Mouse (Mus musculus): Measurements from ENCODE around the gene Tle2. TPM values are rescaled to one million over a fixed set of nuclear protein-coding genes. Genes with fewer than 3 reads are reported as not detected.

Tle2 gene
- polyA plus RNA-seq, 1 experiment from 2014 or later, result 28.2 TPM

DNA sequence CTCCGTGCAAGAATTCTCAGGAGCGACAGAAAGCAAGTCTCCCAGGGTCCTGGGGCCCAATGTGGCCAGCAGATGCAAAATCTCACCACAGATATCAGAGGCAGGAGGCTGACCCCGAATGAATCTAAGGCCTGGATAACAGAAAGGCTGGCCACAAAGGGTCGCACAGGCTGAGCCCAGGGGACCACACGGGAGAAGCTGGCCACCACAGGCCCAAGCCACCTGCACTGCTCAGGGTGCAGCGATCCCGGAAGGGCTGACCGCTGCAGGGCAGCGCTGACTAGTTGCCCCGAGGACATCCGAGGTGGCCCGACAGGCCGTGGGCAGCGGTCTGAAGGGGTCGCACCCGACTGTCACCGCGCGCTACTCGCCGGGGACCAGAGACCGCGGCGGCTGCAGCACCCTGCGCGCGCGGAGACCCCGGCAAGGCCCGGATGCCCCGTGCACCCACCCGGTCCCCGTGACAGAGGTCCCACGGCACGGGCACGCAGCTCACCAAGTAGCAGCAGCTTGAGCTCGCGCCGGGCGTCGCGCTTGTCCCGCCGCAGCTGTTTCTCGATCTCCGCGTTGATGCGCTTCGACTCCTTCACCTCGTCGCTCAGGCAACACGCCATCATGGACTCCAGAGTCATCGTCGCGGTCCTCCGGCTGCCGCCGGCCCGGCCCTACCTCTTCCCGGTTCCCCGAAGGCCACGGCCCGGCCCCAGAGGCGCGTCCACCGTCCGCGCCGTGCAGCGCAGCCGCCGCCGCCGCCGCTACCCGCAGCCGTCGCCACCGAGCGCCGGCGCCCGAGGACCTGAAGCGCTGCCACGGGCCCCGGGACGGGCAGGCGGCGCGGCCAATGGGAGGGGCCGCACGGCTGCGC lies 29.8 kb upstream of the Tle2 start:
- Histone ChIP-seq H3K27ac (peak overlapping the region; percentile 94), H3K27me3 (ENCODE audit: low read depth, poor library complexity, severe bottlenecking) (no peaks in the 10 kb centered on the region), H3K4me1 (peaks cover 49% of the 10 kb centered on the region), H3K4me3 (peak overlapping the region; percentile 92), H3K9me3 (replicated peaks) (no peaks in the 10 kb centered on the region), H3K36me3 (peaks cover 35% of the 10 kb centered on the region)
- no peak for DNase-seq (ENCODE audit: low spot score)
- under 1% methylated on average over 92 of the region's 93 CpGs for WGBS

DNA sequence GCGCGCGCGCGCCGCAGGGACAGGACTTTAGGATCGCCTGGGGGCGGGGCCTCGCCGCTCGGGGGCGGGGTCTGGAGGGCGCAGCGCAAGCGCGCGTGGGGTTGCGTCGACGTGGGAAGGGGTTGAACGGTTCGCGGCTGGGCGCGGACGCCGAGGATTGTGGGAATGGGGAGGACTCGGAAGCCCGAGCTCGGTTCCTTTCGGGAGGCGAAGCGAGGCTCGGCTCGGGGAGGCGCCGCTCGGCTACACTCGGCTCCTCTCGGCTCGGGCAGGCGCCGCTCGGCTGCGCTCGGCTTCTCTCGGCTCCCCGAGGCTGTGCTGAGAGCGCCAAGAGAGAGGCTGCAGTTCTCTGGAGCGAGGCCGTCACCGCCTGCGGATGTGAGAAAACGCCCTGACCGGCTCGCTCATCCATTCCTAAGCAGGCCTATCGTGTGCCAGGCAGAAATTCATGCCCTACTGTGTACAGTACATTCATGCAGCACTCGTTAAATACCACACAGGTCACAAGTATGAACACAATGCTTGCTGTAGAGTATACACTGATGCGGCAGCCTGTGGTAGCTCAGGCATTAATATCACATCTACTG lies 29.1 kb upstream of the Tle2 start, which contains the start of gene Gna11:
Gene Gna11, minus strand, starts transcription at position 30 of the 587 bp plus-strand sequence.
- peaks cover 46% of the 10 kb centered on the region for H3K4me1 ChIP-seq
- H3K9me3 ChIP-seq (replicated peaks), result no peaks in the 10 kb centered on the region
- peak within 1 kb of the TSS; percentile 92 for H3K4me3 ChIP-seq
- H3K27ac ChIP-seq, result peak within 1 kb of the TSS; percentile 94
- no peaks in the 10 kb centered on the region for H3K27me3 ChIP-seq (ENCODE audit: low read depth, poor library complexity, severe bottlenecking)
- DNase-seq (ENCODE audit: low spot score), result peak; percentile 99
- H3K36me3 ChIP-seq, result peaks cover 28% of the 10 kb centered on the region
- 1% methylated on average over 59 of the region's 59 CpGs for WGBS

DNA sequence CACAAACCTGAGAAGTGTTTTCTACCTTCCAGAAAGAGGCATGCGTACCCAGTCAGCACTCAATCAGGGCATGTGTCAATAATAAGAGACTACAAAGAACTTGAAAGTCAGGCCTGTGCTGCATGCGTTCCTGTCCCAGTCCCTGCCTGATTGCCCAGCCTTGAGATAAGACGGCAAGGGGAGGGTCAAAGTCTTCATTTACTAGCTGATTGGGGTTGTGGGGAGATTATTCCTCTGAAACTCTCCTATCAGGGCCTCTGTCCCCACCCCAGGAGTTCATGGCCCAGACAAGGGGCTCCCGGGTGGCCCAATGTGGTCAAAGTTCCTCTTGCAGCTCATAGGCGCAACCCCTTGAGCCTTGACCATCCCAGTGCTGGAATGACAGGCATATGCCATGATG lies 28.0 kb upstream of the Tle2 start:
- DNase-seq (ENCODE audit: low spot score), result no peak
- H3K36me3 ChIP-seq, result peaks cover 19% of the 10 kb centered on the region
- WGBS, result 78% methylated on average over 5 of the region's 5 CpGs
- H3K27ac ChIP-seq, result peak overlapping the region; percentile 47
- H3K4me3 ChIP-seq, result no peak overlapping the region
- H3K9me3 ChIP-seq (replicated peaks), result no peaks in the 10 kb centered on the region
- H3K4me1 ChIP-seq, result peaks cover 41% of the 10 kb centered on the region
- H3K27me3 ChIP-seq (ENCODE audit: low read depth, poor library complexity, severe bottlenecking), result no peaks in the 10 kb centered on the region

GRCm38 (mm10) chr10:81546788-81547571 lies 27.4 kb upstream of the Tle2 start:
- H3K4me1 ChIP-seq, result peaks cover 40% of the 10 kb centered on the region

GRCm38 (mm10) chr10:81548944-81549343 lies 25.4 kb upstream of the Tle2 start:
- Histone ChIP-seq H3K27me3 (ENCODE audit: low read depth, poor library complexity, severe bottlenecking) (no peaks in the 10 kb centered on the region), H3K36me3 (no peaks in the 10 kb centered on the region), H3K4me1 (peaks cover 20% of the 10 kb centered on the region), H3K4me3 (no peak overlapping the region), H3K27ac (no peak overlapping the region), H3K9me3 (replicated peaks) (no peaks in the 10 kb centered on the region)
- no peak for DNase-seq (ENCODE audit: low spot score)
- 58% methylated on average over 5 of the region's 5 CpGs for WGBS

More at GRCm38 (mm10) chr10:81546788-81547571, 27.4 kb upstream of the Tle2 start:
- Histone ChIP-seq H3K27me3 (ENCODE audit: low read depth, poor library complexity, severe bottlenecking) (no peaks in the 10 kb centered on the region), H3K27ac (peak overlapping the region; percentile 47; the same call in 1 of the 2 replicates), H3K4me3 (no peak overlapping the region), H3K36me3 (peaks cover 12% of the 10 kb centered on the region), H3K9me3 (replicated peaks) (no peaks in the 10 kb centered on the region)
- DNase-seq (ENCODE audit: low spot score), result no peak
- WGBS, result 91% methylated on average over 13 of the region's 13 CpGs

- Histone ChIP-seq H3K9me3 (replicated peaks) (no peaks in the 10 kb centered on the region), H3K27ac (peak overlapping the region; percentile 53), H3K36me3 (no peaks in the 10 kb centered on the region), H3K4me3 (no peak overlapping the region), H3K4me1 (peaks cover 14% of the 10 kb centered on the region), H3K27me3 (ENCODE audit: low read depth, poor library complexity, severe bottlenecking) (no peaks in the 10 kb centered on the region)
- DNase-seq (ENCODE audit: low spot score), result peak; percentile 88
- 10% methylated on average over 7 of the region's 7 CpGs for WGBS
Measured at GRCm38 (mm10) chr10:81550257-81550656, 24.1 kb upstream of the Tle2 start.

- peaks cover 11% of the 10 kb centered on the region for H3K4me1 ChIP-seq
- H3K27ac ChIP-seq, result peak overlapping the region; percentile 39; the same call in 1 of the 2 replicates
- H3K27me3 ChIP-seq (ENCODE audit: low read depth, poor library complexity, severe bottlenecking), result no peaks in the 10 kb centered on the region
- peak; percentile 84 for DNase-seq (ENCODE audit: low spot score)
- WGBS, result 8% methylated on average over 12 of the region's 12 CpGs
- H3K36me3 ChIP-seq, result no peaks in the 10 kb centered on the region
- H3K9me3 ChIP-seq (replicated peaks), result no peaks in the 10 kb centered on the region
- H3K4me3 ChIP-seq, result no peak overlapping the region
Measured at GRCm38 (mm10) chr10:81551597-81552102, 22.7 kb upstream of the Tle2 start.

DNA sequence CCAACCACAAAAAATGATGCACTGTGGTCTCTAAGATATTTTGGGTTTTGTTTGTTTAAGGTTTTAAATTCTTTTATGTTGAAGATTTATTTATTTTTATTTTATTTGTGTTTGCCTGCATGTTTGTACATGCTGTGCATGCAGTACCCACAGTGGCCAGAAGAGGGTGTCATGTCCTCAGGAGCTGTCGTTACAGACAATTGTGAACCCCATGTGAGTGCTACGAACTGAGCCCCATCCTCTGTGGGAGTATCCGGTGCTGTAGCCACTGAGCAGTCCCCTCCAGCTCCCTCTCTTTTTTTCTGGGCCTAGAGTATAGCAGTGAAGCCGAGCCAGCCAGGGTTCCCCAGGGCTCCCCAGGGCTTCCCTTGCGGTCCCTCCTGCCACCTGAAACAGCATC lies 21.1 kb upstream of the Tle2 start:
- H3K9me3 ChIP-seq (replicated peaks), result no peaks in the 10 kb centered on the region
- no peak overlapping the region for H3K4me3 ChIP-seq
- H3K36me3 ChIP-seq, result no peaks in the 10 kb centered on the region
- peaks cover 11% of the 10 kb centered on the region for H3K4me1 ChIP-seq
- no peak for DNase-seq (ENCODE audit: low spot score)
- WGBS, result 81% methylated on average over 5 of the region's 5 CpGs
- no peak overlapping the region for H3K27ac ChIP-seq
- no peaks in the 10 kb centered on the region for H3K27me3 ChIP-seq (ENCODE audit: low read depth, poor library complexity, severe bottlenecking)

GRCm38 (mm10) chr10:81553807-81554755 lies 20.3 kb upstream of the Tle2 start:
- Histone ChIP-seq H3K4me3 (no peak overlapping the region), H3K4me1 (peaks cover 16% of the 10 kb centered on the region), H3K27me3 (ENCODE audit: low read depth, poor library complexity, severe bottlenecking) (no peaks in the 10 kb centered on the region), H3K36me3 (no peaks in the 10 kb centered on the region), H3K9me3 (replicated peaks) (no peaks in the 10 kb centered on the region), H3K27ac (no peak overlapping the region)
- no peak for DNase-seq (ENCODE audit: low spot score)
- WGBS, result 83% methylated on average over 6 of the region's 6 CpGs

DNA sequence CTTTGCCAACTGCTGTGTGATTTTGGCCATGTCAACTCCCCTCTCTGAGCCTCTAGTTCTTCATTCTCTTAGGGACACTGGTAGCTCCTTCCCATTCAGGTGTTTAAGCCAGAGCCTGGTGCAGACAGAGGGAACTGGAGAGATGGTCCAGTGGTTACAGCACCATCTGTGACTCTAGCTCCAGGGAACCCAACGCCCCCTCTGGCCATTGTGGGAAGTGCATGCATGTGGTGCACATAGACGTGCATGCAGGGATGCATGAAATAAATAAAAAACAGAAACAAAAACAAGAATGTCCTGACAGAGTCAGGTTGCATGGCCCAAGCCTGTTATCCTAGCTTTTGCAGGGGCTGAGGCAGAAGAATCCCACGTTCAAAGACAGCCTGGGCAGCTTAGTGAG lies 18.1 kb upstream of the Tle2 start:
- DNase-seq (ENCODE audit: low spot score), result no peak
- Histone ChIP-seq H3K36me3 (peaks cover 4% of the 10 kb centered on the region), H3K4me3 (no peak overlapping the region), H3K9me3 (replicated peaks) (no peaks in the 10 kb centered on the region), H3K27me3 (ENCODE audit: low read depth, poor library complexity, severe bottlenecking) (0 out of 2 replicates have a peak, but pooled peaks cover 7% of the 10 kb centered on the region), H3K4me1 (peaks cover 36% of the 10 kb centered on the region), H3K27ac (no peak overlapping the region)
- WGBS, result 79% methylated on average over 3 of the region's 3 CpGs

DNA sequence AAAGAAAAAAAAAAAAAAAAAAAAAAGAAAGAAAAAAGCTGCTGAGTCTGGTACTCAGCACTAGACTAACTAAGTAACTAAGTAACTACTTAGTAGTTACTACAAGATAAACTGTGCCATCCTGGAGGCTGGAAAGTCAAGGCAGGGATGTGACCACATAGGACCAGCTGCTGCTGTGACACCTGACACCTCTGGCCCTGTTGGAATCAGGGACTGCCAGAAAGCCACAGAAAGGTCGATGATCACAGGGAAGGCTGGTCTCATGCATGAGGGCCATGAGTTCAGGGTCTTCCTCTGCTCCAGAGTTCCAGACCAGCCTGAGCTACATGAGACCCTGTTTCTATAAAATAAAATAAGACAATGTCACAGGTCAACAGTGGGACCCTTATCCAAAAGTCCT lies 16.9 kb upstream of the Tle2 start:
- H3K9me3 ChIP-seq (replicated peaks), result no peaks in the 10 kb centered on the region
- peaks cover 38% of the 10 kb centered on the region for H3K4me1 ChIP-seq
- DNase-seq (ENCODE audit: low spot score), result no peak
- no peak overlapping the region for H3K27ac ChIP-seq
- H3K4me3 ChIP-seq, result no peak overlapping the region
- WGBS, result 19% methylated on average over 1 of the region's 1 CpGs
- peaks cover 17% of the 10 kb centered on the region for H3K36me3 ChIP-seq
- 0 out of 2 replicates have a peak, but pooled peaks cover 7% of the 10 kb centered on the region for H3K27me3 ChIP-seq (ENCODE audit: low read depth, poor library complexity, severe bottlenecking)
